Mouse (Mus musculus): Measurements from ENCODE around the gene Camkv.

DNA sequence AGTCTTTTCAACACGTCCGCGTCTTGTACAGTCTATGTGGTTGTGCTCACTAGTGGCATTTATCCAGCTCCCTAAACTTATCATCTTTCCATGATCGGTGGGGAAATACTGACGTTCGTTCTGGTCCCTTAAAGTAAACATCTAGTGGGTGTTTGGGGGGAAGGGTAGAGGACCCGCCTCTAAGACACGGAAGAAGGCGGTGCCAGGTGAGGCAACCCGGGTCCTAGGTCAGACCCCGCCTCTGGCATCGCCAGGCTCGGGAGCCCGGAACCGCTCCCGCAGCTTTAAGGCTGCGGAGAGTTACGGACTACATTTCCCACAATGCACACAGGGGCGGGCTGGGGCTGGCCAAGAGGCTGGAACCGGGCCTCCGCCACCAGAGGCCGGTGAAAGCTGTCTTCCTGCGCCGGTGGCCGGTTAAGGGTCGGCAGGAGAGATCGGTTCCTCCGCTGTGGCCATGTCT lies 47.6 kb upstream of the Camkv start, which contains the start of gene Mon1a:
- TF ChIP-seq CTCF (IDR thresholded peaks at IDR 0.05; ENCODE audit: borderline replicate concordance, insufficient read depth, low read length) (no peak), POLR2A (IDR thresholded peaks at IDR 0.05; ENCODE audit: low read depth, low read length) (peak; percentile 70)

Data from embryonic fibroblast, embryonic 13.5 days (primary cell).